Mouse (Mus musculus): Measurements from ENCODE around the gene P4ha1.

- no peak for TF ChIP-seq POLR2A (IDR thresholded peaks at IDR 0.05; ENCODE audit: borderline replicate concordance, extremely low read depth, insufficient read depth, insufficient read length, poor library complexity, severe bottlenecking)
- peak; percentile 20; the same call in 1 of the 2 replicates for TF ChIP-seq CTCF (IDR thresholded peaks at IDR 0.05; ENCODE audit: borderline replicate concordance, extremely low read depth, insufficient read depth, insufficient read length)
These were observed 30.0 kb downstream of the P4ha1 start for GRCm38 (mm10) chr10:59353065-59353464.
